Mouse (Mus musculus) duodenum, adult 2 months (tissue): ENCODE results near the gene Ppa2. TPM values are rescaled to one million over a fixed set of nuclear protein-coding genes. Genes with fewer than 3 reads are reported as not detected.

ENCODE experiments used
- polyA plus RNA-seq: library from polyadenylated mRNA; depleted of rRNA; stranded (reverse); fragments of >200 nt; gene quantifications from 2 replicates; pipeline ENCODE4 v1.2.3, GENCODE M21; 2012; ENCODE audit warnings: low replicate concordance; rRNA removed

The Ppa2 gene
- 85.1 and 166 TPM in 2 replicates for polyA plus RNA-seq

GRCm38 (mm10) chr3:133309954-133310808 is at the start of gene Ppa2:
Ppa2 (plus strand) TSS chr3:133310110.

Other genes with a start within 250 kb of the Ppa2 start
- gene Ints12, start 218.3 kb upstream of the Ppa2 start, polyA plus RNA-seq: 2.0 TPM in 2 replicates
- gene Gstcd, start 218.1 kb upstream of the Ppa2 start, polyA plus RNA-seq: 1.4 and 2.2 TPM in 2 replicates
- 0.19 and 0.62 TPM in 2 replicates for gene Arhgef38, start 75.2 kb upstream of the Ppa2 start, polyA plus RNA-seq
- 2.5 and 4.0 TPM in 2 replicates for gene Tet2, start 235.0 kb downstream of the Ppa2 start, polyA plus RNA-seq